Mouse (Mus musculus): Measurements from ENCODE around the gene Emilin2. TPM values are rescaled to one million over a fixed set of nuclear protein-coding genes. Genes with fewer than 3 reads are reported as not detected.

The Emilin2 gene
- total RNA-seq, 2 experiments from 2014 or later, result 11.1 to 17.6 TPM

- no peak for DNase-seq (ENCODE audit: low spot score in 2 of 2)
These were observed 8.3 kb downstream of the Emilin2 start for GRCm38 (mm10) chr17:71303444-71303843.

GRCm38 (mm10) chr17:71301413-71301812 is 10.4 kb downstream of the Emilin2 start:
- DNase-seq (ENCODE audit: low spot score in 2 of 2), result no peak

- no peak for DNase-seq (ENCODE audit: low spot score in 2 of 2)
These were observed 11.4 kb downstream of the Emilin2 start for GRCm38 (mm10) chr17:71300338-71300737.

- no peak for DNase-seq (ENCODE audit: low spot score in 2 of 2)
These were observed 11.9 kb downstream of the Emilin2 start for GRCm38 (mm10) chr17:71299879-71300278.

- DNase-seq (ENCODE audit: low spot score in 2 of 2), result no peak
These were observed 17.2 kb downstream of the Emilin2 start for GRCm38 (mm10) chr17:71294570-71294969.

GRCm38 (mm10) chr17:71292897-71293296 is 18.9 kb downstream of the Emilin2 start:
- DNase-seq (ENCODE audit: low spot score in 2 of 2), result no peak

- no peak for DNase-seq (ENCODE audit: low spot score in 2 of 2)
These were observed 19.8 kb downstream of the Emilin2 start for GRCm38 (mm10) chr17:71291897-71292420.

GRCm38 (mm10) chr17:71290486-71291410 is 21.0 kb downstream of the Emilin2 start:
- DNase-seq (ENCODE audit: low spot score in 2 of 2), result no peak

- no peak for DNase-seq (ENCODE audit: low spot score in 2 of 2)
These were observed 22.1 kb downstream of the Emilin2 start for GRCm38 (mm10) chr17:71289572-71290176.

- DNase-seq (ENCODE audit: low spot score in 2 of 2), result no peak
These were observed 22.8 kb downstream of the Emilin2 start for GRCm38 (mm10) chr17:71288808-71289548.

GRCm38 (mm10) chr17:71288145-71288758 is 23.5 kb downstream of the Emilin2 start:
- no peak for DNase-seq (ENCODE audit: low spot score in 2 of 2)

GRCm38 (mm10) chr17:71287586-71287985 is 24.2 kb downstream of the Emilin2 start:
- DNase-seq (ENCODE audit: low spot score in 2 of 2), result no peak

- DNase-seq (ENCODE audit: low spot score in 2 of 2), result no peak
These were observed 25.8 kb downstream of the Emilin2 start for GRCm38 (mm10) chr17:71285929-71286328.

GRCm38 (mm10) chr17:71284890-71285289 is 26.9 kb downstream of the Emilin2 start:
- no peak for DNase-seq (ENCODE audit: low spot score in 2 of 2)

GRCm38 (mm10) chr17:71283237-71283636 is 28.5 kb downstream of the Emilin2 start:
- DNase-seq (ENCODE audit: low spot score in 2 of 2), result no peak

GRCm38 (mm10) chr17:71282716-71283115 is 29.1 kb downstream of the Emilin2 start:
- DNase-seq (ENCODE audit: low spot score in 2 of 2), result no peak

GRCm38 (mm10) chr17:71277701-71278491 is 33.9 kb downstream of the Emilin2 start:
- no peak for DNase-seq (ENCODE audit: low spot score in 2 of 2)

GRCm38 (mm10) chr17:71276771-71277170 is 35.0 kb downstream of the Emilin2 start:
- no peak for DNase-seq (ENCODE audit: low spot score in 2 of 2)

- no peak for DNase-seq (ENCODE audit: low spot score in 2 of 2)
These were observed 37.9 kb downstream of the Emilin2 start for GRCm38 (mm10) chr17:71273901-71274300.

GRCm38 (mm10) chr17:71268599-71268998 is 43.2 kb downstream of the Emilin2 start:
- DNase-seq (ENCODE audit: low spot score in 2 of 2), result no peak
